Mouse (Mus musculus): ENCODE data around the gene Ing2.

The Ing2 gene

DNA sequence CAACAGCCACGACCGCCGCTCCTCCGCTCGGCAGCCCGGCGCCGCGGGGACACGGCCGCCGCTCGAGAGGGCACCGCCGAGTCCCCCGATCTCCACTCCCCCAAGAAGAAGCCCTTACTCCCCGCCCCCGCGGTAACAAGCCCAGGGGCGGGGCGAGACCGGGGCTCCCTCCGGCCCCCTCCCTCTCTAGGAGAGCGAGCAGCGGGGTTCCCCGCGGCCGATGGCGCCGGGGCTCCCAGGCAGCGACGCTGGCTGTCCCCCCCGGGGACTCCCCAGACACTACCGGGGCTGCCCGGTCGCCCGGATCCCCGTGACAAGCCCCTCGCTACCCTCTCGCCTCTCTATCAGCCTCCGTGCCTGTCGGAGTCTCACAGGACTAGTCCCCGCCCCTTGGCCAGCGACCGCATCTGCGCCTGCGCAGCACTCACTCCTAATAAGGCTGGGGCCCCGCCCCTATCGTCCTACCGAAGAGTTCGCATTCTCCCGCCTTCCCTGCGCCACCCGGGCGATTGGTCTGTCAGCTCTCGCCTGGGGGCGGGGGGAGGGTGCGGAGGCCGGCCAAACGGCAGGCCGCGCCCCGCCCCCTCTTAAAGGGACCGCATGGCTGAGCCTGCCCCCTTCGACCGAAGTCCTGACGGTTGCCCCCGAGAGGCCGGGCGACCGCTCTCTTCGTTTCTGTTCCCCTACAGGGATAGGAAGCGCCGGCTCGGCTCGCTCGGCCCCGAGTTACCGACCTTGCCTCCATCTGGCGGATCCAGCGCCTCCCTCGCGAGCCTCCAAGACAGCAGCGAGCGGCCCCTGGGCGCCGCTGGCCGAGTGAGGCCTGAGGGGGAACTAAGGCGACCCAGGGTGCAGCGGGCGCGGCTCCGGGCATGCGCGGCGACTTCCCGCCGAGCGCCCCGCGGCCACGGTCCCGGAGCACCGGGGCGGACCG lies at the start of gene Ing2:
TSS of gene Ing2 (minus strand) at position 780 of the 934 bp plus-strand sequence.
- DNase-seq: peak; percentile 100

DNA sequence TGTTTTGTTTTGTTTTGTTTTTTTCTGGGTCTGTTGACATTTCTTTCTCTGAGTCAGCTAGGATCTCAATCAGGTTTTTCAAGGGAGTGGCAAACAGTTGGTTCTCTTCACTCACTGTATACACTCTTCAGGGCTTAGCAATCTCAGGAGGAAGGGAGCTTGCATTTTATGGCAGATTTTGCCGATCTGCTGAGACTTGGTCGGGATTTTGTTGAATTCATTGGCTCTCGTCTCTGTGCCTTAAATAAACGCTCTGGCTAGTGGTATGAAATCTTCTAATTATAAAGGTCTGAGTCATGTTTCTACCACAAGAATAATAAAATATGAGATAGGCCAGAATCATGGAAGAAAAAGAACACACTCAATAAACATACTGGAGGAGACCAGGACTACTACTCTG lies 46.3 kb upstream of the Ing2 start:
- DNase-seq: no peak

DNA sequence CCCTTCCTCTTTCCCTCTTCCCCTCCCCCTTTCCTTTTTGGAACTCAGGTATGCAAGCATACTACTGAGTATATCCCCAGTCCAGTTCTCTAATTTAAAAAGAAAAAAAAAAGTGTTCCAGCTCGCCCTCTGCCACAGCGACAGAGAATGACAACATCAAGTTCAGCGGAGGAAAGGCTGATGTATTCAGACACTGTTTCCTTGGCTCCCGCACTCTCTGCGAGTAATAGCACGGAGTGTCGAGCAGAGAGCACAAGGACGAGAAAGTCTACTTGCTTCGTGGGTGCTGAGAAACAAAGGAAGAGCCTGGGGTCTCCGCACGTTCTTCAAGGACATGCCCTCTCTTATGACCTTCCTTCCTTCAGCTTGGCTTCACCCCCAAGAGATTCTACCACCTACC lies 43.3 kb upstream of the Ing2 start:
- no peak for DNase-seq

- peak; percentile 98 for DNase-seq
Measured at GRCm38 (mm10) chr8:47713761-47714745, 38.7 kb upstream of the Ing2 start, which contains the start of gene Cdkn2aip. Cdkn2aip (minus strand) TSS chr8:47713932.

GRCm38 (mm10) chr8:47713171-47713663 lies 37.9 kb upstream of the Ing2 start:
- peak; percentile 68 for DNase-seq

DNA sequence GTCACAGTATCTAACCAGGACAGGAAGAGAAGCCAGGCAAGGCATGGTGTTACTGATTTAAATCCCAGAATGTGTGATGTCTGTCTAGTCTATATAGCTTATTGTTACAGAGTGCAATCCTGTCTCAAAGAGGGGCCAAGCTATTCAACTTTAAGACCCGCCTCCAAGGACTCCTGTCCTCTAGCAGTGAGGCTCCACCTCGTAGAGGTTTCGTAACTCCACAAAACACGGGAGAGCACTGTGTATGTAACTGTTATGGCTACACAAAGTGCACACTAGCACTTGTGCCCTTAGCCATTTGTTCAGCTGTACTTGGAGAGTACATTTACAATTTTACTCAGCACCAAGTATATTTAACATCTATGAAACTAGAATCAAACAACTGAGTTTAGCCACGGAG lies 32.8 kb upstream of the Ing2 start:
- DNase-seq: no peak

DNA sequence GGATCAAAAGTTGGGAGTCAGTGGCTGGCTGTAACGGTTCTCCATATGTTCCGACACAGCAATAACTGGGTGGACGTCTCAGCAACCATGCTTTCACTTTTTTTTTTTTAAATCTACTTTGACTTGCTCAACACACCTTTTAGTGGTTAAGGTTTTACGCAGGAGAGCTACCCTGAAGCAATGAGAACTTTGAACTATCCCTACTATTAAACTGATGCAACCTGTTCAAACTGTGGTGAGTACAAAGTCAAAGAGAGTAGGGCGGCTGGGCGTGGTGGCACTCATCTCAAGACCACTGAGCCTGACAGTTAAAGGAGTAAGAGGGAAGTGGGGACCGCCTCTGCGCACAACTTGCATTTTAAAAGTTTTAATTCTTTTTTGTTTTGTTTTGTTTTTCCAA lies 31.4 kb upstream of the Ing2 start:
- DNase-seq: peak; percentile 31

DNA sequence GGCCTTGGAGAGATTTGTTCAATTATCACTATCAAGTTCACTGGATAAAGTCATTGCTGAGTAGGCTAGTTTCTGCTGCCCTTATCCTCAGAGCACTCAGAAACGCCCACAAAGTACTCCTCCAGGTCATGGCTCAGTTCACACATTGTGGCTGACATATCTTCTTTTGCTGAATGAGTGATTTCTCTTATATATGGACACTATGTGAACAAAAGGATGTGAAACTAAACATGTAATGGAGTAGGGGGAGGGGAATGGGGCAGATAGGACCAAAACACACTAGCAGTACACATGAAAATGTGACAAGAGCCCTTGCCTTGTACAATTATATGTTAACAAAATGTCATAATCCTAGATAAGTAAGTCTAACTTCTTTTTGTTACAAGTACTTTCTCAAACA lies 27.0 kb upstream of the Ing2 start:
- no peak for DNase-seq

GRCm38 (mm10) chr8:47697696-47698095 lies 22.3 kb upstream of the Ing2 start:
- no peak for DNase-seq

DNA sequence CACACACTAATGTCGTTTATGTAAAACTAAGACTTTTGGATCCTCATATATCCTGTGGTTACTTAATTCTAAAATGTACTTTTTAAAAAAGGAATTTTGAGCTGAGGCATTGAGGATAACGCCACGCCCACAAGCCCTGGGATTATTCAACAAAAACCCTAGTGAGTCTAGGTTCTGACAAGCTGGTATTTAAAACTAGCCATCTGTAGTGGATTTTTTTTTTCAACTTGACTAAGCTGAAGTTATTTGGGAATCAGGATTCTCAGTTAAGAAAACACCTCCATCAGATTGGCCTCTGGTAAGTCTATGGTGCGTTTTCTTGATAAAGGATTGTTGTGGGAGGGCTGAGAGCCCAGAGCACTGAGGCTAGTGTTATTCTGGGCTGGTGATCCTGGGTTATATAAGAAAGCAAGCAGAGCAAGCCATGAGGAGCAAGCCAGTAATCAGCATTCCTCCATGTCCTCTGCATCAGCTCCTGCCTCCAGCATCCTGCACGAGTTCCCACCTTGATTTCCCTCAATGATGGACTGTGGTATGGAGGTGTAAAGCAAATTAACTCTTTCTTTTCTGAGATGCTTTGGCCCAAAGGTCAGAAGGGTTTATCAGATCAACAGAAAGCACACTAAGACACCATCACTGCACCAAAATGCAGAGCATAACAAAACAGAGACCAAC lies 20.2 kb upstream of the Ing2 start:
- no peak for DNase-seq

DNA sequence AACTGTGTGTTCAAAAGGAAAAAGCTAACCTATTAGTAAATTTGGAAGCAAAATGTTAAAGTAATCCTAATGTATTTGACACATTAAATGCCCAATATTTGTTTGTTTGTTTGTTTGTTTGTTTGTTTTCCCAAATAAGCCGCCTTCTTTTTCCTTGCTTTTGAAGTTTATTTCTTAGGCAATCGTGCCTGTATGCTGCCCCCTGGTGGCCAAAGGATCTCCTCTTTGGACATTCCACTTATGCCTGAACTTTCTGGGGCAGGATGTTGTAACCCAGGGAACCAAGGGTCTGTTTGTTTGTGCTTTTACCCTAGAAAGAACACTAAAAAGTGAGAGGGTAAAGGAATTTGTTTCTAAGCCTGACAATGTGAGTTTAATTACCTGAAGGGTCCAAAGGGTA lies 17.8 kb upstream of the Ing2 start:
- peak; percentile 95 for DNase-seq

- no peak for DNase-seq
Measured at GRCm38 (mm10) chr8:47691831-47692230, 16.5 kb upstream of the Ing2 start.

DNA sequence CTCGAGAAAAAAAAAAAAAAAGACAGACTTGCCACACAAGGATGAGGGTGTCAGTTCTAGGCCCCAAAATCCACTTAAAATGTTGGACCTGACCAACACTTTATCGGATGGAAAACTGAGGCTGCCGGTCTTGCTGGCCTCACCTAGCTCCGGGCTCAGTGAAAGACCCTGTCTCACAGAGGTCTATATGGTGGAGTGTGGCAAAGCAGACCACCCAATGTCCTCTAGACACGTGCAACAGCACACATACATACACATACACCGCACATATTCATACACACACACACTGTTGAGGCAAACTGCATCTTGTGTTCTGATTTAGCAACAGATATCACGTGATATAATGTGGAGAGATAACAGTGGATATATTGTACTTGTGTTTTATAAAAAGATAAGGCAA lies 15.9 kb upstream of the Ing2 start:
- DNase-seq: no peak

DNA sequence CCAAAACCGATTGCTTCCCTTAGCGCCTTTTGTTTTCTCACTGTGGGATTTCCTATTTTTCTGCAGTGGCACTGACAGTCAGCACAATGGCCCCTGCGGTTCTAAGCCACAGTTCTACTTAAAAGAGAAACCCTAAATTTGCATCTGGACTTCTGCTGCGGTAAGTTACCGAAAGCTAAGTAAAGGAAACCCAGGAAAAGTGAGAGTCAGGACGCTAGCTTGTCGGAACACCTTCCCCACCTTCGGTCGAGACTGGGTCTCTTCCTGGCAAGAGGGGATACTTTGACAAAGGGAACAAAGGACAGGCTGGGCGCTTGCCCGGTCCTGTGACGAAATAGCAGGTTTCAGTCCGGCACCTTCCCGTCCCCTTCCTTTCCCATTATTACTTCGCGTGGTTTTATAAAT lies 15.3 kb upstream of the Ing2 start:
- peak; percentile 49 for DNase-seq

- peak; percentile 35 for DNase-seq
Measured at GRCm38 (mm10) chr8:47689704-47690326, 14.5 kb upstream of the Ing2 start.

DNA sequence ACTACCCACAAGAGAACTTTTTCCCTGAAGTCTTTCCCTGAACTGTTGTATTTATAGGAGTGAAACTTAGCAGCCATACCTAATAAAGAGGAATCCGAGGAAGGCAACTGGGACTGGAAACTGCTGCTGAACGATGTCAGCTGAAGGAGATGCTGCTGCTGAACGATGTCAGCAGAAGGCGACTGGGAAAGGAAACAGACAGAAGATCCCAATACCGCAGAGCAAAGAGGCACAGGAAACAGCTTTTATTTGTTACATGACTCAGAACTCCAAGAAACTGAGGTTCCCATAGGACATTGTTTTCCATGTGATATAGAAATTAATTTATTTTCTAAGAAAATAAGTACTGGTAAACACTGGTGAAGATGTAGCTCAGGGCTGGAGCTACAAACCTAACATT lies 9.1 kb upstream of the Ing2 start:
- no peak for DNase-seq

- no peak for DNase-seq
Measured at GRCm38 (mm10) chr8:47683994-47684393, 8.6 kb upstream of the Ing2 start.

GRCm38 (mm10) chr8:47680306-47680705 lies 5.0 kb upstream of the Ing2 start:
- DNase-seq: no peak

- DNase-seq: no peak
Measured at GRCm38 (mm10) chr8:47679603-47680002, 4.2 kb upstream of the Ing2 start.

GRCm38 (mm10) chr8:47676631-47677030 lies 1.3 kb upstream of the Ing2 start:
- DNase-seq: no peak

DNA sequence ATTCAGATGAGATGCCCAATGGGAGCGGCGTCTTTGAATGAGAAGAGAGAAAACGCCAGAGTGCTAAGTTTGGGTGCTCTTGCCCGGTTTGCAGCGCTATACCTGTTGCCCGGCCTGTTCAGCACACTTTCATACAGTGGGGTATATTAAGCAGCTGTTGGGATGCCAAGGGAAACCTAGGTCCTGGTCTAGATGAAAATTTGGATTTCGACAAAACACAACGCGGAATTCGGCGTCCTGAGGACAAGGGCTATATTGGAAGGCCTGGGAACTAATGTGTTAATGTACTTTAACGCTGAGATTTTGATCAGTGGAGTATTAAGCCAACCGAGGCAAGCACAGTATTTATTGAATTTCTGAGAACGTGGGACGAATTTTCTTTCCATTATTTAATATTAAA lies 868 bp upstream of the Ing2 start:
- DNase-seq: no peak

DNA sequence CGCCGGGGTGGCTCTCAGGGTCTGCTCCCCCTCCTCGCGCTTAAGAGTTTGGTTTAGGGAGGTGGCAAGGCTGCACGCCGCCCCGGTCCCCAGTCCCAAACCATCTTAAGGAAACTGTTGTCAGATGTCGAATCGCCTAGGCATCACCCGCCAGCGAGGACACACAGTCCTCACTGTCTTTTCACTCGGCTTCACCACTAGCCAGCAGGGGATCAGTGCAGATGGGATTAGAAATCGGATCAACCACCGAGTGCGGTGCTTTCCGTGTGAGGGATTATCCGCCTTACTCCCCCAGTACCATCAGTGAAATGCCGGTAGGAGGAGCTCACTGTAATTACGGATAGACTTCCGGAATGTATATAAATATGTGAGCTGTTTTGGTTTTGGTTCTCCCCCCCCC lies 430 bp upstream of the Ing2 start:
- DNase-seq: no peak
